Mouse (Mus musculus) spleen, postnatal 10 days (tissue): ENCODE measurements at regions not wholly inside any gene's neighbourhood (a gene's known extent, or its start where the extent isn't known, plus 50 kb on each side); places are given as distances from the start of the nearest gene placed in this dataset.
A peak's percentile ranks its signal among the peaks of the same experiment; 100 is the strongest.
"Not testable (repeated sequence)": the region's sequence is repeated elsewhere in the genome, so short reads cannot be mapped to it uniquely, and the experiment has no call there.

Experiments
- DNase-seq, 2 experiments: peaks; one replicate each; pipeline ENCODE4 v3.0.0; 2021 to 2022; ENCODE audit warnings: low spot score in 2 of 2

DNA sequence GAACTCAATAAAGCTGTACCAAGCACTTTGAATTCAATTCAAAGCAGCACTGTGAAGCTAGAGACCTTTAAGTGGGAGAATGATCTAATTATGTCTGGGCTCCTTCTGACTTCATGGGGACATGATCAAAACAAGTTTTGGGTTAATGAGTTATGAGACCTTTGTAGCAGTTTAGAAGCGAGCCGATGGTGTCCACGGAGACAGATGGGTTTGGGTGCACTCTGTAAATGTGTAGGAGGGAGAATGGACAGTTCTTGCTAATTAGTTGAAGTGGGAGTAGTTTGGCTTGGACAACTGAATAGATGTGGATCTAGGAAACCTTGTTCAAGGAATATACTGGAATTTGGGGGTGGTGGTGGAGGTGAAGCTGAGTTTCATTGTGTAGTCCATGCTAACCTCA, 186.3 kb upstream of the Cldn34b3 start:
- no peak for DNase-seq

DNA sequence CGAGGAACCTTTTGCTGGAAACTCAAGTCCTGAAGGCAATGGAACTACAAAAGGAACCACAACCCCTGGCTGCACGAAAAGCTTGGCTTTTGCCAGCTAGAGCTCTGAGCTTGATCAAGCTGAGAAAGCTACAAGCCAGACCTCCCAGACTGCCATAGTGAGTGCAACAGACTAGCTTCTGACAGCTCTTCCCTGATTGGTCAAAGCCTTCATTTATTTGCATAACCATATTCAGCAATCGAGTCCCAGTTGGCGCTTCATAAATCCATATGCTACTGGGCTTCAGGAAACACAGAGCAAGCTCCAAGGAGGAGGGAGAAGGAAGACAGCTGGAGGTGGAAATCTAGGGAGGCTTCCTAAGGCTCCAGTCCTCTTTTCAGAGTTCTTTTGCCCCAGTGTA, 181.4 kb upstream of the Cldn34b3 start:
- DNase-seq: no peak

DNA sequence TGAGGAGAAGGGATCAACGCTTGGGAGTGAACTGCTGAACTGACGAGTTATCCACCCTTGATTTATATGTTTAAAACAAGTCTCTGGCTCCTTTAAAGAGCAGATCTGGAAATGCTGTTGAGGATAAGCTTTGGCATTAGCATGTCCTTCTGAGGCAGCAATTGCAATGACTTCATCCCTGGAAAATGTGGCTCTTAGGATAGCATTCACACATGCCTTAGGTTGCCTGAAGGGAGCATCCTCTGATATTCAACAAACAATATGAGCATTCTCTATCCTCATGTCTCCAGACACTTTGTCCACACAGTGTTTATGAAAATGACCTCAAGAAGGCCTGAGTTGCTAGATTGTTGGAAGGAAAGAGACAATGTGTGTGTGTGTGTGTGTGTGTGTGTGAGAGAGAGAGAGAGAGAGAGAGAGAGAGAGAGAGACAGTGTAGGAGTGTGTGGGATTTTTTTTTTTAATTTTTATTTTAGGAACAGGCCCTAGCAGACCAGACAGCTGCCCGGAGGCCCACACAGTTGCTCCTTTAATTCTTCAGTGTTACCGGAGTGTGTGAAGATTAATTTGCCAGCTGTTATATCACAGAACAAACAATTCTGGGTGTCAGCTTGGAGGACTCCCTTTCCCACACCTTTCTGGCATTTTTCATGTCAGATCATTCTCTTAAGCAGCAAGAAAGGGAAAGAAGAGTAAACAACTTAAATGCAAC, 153.2 kb upstream of the Cldn34b3 start:
- DNase-seq: no peak

DNA sequence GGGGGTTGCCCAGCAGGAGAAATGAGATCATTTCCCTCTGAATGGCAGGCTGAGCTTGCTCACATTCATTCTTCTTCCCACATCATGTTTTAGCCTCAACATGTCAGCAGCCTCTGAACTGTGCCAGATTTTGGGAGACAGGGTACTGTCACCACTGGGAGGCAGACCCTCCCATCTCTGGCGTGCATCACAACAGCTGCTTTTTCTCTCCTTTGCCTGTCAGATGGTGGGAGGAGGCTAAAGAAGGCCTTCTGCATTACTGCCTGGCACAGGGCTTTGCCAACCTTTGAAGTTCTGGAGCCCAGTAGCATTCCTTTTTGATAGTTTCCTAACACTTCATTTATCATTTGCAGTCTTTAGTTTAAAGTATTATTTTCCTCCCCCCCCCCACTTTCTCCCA, 148.0 kb upstream of the Cldn34b3 start:
- no peak for DNase-seq

DNA sequence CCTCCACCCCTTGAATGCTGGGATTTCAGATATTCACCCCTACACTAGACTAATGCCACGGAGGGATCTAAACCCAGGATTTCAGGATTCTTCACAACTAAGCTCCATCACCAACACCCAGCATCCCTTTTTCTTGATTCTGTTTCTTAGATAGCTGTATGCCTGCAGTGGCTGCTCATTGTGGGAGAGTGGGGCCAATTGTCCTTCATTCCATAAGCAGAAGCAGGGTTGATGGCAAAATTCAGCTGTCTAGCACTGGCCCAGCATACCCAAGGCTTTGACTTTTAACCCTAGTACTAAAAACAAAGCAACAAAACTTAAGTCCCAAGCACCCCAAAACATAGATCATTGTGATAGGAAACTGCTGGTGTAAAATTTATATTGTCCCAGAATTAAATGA, 147.5 kb upstream of the Cldn34b3 start:
- DNase-seq: no peak

DNA sequence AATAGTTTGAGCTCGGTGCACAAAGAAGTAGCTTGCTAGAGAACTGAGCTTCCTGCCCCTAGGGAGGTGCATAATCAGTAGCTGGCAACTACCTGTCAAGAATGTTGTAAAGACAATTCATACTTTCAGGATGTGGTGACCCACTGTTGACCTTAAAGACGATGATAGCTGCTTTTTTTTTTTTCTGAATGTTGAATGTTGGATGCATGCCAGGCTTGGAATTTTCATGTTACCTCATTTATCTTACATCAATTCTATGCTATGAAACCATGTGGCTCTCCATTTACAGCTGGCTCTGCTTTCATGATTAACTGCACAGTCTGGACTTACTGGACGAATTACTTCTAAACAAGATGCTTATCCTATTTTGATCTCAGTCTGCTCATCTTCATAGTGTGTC, 143.2 kb upstream of the Cldn34b3 start:
- DNase-seq: no peak

DNA sequence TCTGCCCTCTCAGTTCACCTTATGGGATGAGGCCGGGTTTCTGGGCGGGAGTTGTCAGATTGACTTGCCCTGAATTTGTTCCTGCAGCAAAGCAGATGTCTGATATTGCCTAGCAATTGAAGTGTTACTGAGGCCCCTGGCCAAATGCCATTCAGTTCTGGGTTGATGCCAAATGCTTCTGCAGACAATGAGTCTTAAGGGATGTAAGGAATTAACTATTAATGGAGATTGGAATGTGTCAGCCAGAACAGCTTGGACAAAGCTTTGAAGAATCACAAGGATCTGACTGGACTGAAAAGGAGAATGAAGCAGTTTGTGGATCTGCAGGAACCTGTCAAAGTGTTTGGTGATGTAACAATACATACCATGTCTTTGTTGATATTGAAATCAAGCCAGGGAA, 140.7 kb upstream of the Cldn34b3 start:
- peak in 1 of 2 experiments; percentile 9 for DNase-seq

DNA sequence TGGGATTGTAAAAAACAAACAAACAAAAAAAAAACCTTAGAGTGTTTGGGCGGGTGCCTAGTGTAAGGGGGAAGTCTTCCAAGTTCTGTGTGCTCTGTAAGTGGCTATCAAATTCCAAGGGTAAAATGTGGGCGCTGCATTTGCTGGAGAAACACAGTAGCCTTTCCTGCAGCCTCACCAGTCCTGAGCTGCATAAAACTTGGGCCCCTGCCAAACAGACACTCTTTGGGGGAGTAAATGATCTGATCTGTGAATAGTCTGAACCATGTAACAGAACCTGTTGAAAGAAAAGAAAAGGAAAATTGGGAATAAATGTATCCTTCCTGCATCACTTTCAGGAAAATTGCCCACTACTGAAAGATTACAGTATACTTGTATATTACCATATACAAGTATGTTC, 126.4 kb upstream of the Cldn34b3 start:
- no peak for DNase-seq

DNA sequence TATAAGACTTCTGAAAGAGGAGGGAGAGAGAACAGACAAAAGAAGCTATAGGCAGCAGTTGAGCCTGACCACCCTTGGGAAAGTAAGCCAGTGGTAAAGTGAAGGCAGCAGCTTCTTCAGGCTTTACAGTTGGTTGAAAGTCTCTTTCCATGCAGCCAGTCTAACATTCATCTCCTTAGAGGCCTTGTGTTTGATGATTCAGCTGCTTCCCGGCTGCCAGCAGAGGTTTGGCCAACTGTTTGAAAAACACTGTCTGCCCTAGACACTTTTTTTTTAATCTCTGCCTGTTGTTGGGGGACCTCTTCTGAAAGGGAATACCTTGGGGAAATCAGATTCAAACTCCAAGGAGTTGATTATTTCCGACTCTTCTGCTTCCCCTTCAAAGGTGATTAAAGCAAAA, 123.1 kb upstream of the Cldn34b3 start:
- no peak for DNase-seq

DNA sequence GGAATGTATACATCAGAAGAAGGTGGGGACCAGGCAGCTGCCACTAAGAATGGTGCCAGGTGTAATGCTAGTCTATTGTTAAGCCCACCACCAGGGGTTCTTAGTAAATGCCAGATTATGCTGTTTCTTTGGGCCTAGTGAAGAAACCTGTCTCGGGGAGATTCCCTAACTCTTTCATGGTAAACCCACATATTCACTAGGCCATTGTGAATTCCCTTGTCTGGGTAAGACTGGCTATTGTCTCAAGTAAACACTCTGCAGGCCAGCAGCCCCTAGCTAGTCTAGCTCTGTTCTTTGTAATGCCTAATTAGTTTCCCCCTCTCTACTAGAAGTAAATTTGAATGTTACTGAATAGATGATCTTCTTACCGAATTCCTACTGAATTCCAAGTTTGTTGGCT, 89.3 kb upstream of the Cldn34b3 start:
- DNase-seq: not testable (repeated sequence)

DNA sequence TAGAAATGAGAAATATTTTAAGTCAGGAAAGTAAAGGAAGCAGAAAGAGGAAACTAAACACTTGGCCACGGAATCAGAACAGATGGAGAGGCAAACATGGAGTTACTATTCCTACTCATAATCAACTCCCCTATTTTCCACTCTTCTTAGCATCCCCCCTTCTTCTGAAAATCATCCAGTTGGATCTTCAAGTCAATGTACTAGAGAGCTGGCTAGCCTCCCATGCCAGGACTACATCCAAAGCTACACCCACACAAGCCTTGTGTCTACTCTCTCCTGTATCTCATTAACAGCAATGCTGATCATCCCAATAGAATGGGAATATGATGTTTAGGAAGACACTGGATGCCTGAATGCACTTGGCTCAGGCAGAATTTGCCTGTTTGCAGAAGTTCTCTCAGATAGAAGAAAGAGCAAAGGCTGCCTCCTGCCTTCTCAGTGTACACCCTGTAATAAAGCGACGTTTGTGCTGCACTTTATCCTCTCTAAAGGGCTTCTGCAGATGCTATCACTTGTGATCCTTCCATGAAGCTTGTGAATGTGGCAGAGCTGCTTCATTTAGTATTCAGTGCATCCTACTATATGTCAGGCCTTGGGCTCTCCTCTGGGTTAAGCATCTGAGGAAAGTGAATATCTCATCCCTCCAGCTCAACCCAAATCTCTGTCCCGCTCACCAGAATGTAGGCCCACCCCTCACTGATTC, 82.5 kb upstream of the Cldn34b3 start:
- DNase-seq: no peak

DNA sequence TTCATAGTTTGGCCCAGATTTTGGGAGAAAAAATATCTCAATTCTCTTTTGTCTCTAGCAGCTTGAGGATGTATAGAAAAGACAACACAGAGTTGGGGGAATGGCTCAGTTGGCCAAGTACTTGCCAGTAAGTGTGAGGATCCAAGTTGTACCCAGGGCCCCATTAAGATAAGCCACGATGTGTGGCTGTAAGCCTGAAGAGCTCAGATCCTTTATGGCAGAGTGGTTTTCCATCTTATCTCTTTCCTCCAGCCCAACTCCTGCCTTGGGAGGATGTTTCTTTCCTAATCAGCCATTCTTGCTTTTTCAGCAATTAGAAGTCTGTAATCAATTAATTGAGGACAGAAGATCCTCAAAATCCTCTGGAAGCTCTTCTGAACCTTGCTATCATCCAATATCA, 63.5 kb upstream of the Cldn34b3 start:
- no peak for DNase-seq

DNA sequence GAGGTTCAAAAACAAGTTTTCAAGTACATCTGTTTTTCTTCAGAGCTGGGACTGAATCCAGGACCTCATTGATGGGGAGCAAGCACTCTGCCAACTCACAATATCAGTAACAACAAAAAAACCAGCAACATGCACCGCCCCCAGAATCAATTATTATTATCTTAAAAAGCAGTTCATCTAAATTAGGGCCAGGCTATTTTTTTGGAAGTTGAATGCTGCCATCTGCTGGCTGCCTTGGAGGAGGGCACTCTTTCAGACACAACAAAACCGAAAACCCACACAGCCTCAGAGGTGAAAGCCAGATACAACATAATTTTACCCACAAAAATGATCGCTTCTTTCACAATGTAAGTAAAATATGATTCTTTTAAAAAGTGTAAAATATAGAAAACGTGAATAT, 62.7 kb upstream of the Cldn34b3 start:
- peak in 1 of 2 experiments; percentile 10 for DNase-seq
